Mouse (Mus musculus) heart, postnatal 0 days (tissue): ENCODE measurements around the gene Pex14. TPM values are rescaled to one million over a fixed set of nuclear protein-coding genes. Genes with fewer than 3 reads are reported as not detected.

Source experiments
- ATAC-seq: fragments of 200-750 bp; cut with Nextera tagmentation; 2 replicates; pipeline ENCODE4 v1.8.0; 2017; ENCODE audit warnings: low read depth, moderate number of reproducible peaks, moderate library complexity; ENCODE audit not compliant: insufficient read depth
- DNase-seq: peaks from one replicate; pipeline ENCODE4 v3.0.0-alpha.2; 2016; ENCODE audit warnings: low spot score
- H3K27ac ChIP-seq: fragments of 300-500 bp; sonication (generic); 2 replicates; pipeline ENCODE4 v1.5.1; 2014; ENCODE audit warnings: low read depth, mild to moderate bottlenecking
- H3K27me3 ChIP-seq: fragments of 300-500 bp; sonication (generic); 2 replicates; pipeline ENCODE4 v1.6.1; 2014; ENCODE audit warnings: low read length, mixed read lengths; ENCODE audit not compliant: control insufficient read depth, insufficient read depth
- H3K36me3 ChIP-seq: fragments of 300-500 bp; sonication (generic); replicated peaks from 2 replicates; pipeline ENCODE4 v1.6.1; 2014; ENCODE audit warnings: low read length, mixed read lengths; ENCODE audit not compliant: control insufficient read depth, insufficient read depth
- H3K4me1 ChIP-seq: fragments of 300-500 bp; sonication (generic); 2 replicates; pipeline ENCODE4 v1.6.1; 2014; ENCODE audit warnings: antibody characterized with exemption; ENCODE audit not compliant: control insufficient read depth, insufficient read depth
- H3K4me2 ChIP-seq: fragments of 300-500 bp; sonication (generic); 2 replicates; pipeline ENCODE4 v1.6.1; 2014; ENCODE audit warnings: low read depth, mild to moderate bottlenecking, low read length, moderate library complexity
- H3K4me3 ChIP-seq: fragments of 300-500 bp; sonication (generic); 2 replicates; pipeline ENCODE4 v1.5.1; 2014; ENCODE audit warnings: low read depth, low read length
- H3K9ac ChIP-seq: fragments of 300-500 bp; sonication (generic); replicated peaks from 2 replicates; pipeline ENCODE4 v1.6.1; 2014; ENCODE audit warnings: low read depth, low read length, mixed read lengths
- H3K9me3 ChIP-seq: fragments of 300-500 bp; sonication (generic); replicated peaks from 2 replicates; pipeline ENCODE4 v1.6.1; 2016; ENCODE audit warnings: low read length; ENCODE audit not compliant: control insufficient read depth
- CTCF ChIP-seq: IDR thresholded peaks from 2 replicates; pipeline ENCODE4 v1.5.1; 2016; ENCODE audit warnings: antibody characterized with exemption, control low read depth, low read depth
- EP300 ChIP-seq: IDR thresholded peaks from 2 replicates; pipeline ENCODE4 v1.6.1; 2016; ENCODE audit warnings: antibody characterized with exemption, low read depth
- WGBS: fragments of 180-500 bp; shearing (Covaris S2); extraction: QIAGEN DNeasy Blood & Tissue Kit; methylation state at CpG from one replicate; pipeline ENCODE4 v1.1.7; 2014; 5-methylcytosine and 5-hydroxymethylcytosine counted together
- polyA plus RNA-seq: library from polyadenylated mRNA; unstranded; fragments of >200 nt; fragmentation: Nextera tagmentation; extraction: Ambion mirVana; gene quantifications from 2 replicates; pipeline ENCODE4 v1.2.1, GENCODE M21; 2015
- total RNA-seq: library from RNA; depleted of rRNA; stranded (reverse); fragments of >200 nt; gene quantifications from 2 replicates; pipeline ENCODE4 v1.2.3, GENCODE M21; 2014; ENCODE audit warnings: low replicate concordance

Gene Pex14
- total and polyA plus RNA-seq, 2 experiments from 2014 or later: 38.1 to 43.9 TPM

GRCm38 (mm10) chr4:148943099-148943498 is 156.6 kb downstream of the Pex14 start:
- H3K4me1 ChIP-seq: 0 out of 2 replicates have a peak, but pooled peaks cover 12% of the 10 kb centered on the region
- no peak overlapping the region for H3K4me3 ChIP-seq
- no peak overlapping the region for H3K9ac ChIP-seq
- no peak for TF ChIP-seq CTCF
- TF ChIP-seq EP300: no peak
- no peak overlapping the region for H3K27ac ChIP-seq
- WGBS: 46% methylated on average over 5 of the region's 5 CpGs
- no peaks in the 10 kb centered on the region for H3K9me3 ChIP-seq
- H3K4me2 ChIP-seq: no peak overlapping the region
- ATAC-seq: no peak
- H3K36me3 ChIP-seq: peaks cover 65% of the 10 kb centered on the region
- H3K27me3 ChIP-seq: no peaks in the 10 kb centered on the region
- DNase-seq: no peak

- TF ChIP-seq CTCF (no peak), EP300 (no peak)
- Histone ChIP-seq H3K4me3 (no peak overlapping the region), H3K9ac (no peak overlapping the region), H3K27ac (no peak overlapping the region), H3K27me3 (no peaks in the 10 kb centered on the region), H3K36me3 (peaks cover 65% of the 10 kb centered on the region), H3K9me3 (no peaks in the 10 kb centered on the region), H3K4me1 (0 out of 2 replicates have a peak, but pooled peaks cover 17% of the 10 kb centered on the region), H3K4me2 (0 out of 2 replicates have a peak overlapping the region, but pooled peaks have one; percentile 23)
- DNase-seq (no peak), ATAC-seq (no peak)
- WGBS: 67% methylated on average over 11 of the region's 11 CpGs
These were observed 158.4 kb downstream of the Pex14 start for GRCm38 (mm10) chr4:148941321-148941720.

DNA sequence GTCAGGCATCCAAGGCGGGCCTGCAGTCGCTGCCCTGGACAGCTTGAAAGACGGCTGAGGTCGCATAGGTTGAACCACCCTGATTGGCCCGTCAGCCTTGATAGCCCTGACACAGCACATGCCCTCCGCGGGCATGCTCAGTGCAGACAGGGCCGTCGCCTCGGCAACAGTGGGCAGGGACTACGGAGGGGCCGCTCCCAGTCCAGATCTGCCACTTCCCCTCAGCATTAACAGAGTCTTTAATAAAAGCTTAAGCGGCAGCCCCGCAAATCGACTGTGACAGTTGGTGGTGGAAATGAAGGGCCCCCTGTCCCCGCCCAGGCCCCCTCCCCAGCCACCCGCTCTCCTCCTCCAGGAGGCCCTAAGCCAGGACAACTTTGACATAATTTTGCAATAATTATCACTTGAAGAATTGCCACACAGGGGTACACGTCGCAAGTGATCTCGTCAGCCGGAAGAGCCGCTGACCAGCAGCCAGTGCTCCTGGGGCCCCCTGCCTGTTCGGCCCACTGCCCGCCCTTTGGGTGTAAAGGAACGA is 158.9 kb downstream of the Pex14 start:
- Histone ChIP-seq H3K27ac (peak overlapping the region; percentile 23; the same call in 1 of the 2 replicates), H3K4me2 (peak overlapping the region; percentile 23), H3K36me3 (peaks cover 64% of the 10 kb centered on the region), H3K4me1 (0 out of 2 replicates have a peak, but pooled peaks cover 19% of the 10 kb centered on the region), H3K27me3 (no peaks in the 10 kb centered on the region), H3K4me3 (no peak overlapping the region), H3K9ac (peak overlapping the region; percentile 11; the same call in 1 of the 2 replicates), H3K9me3 (no peaks in the 10 kb centered on the region)
- 20% methylated on average over 25 of the region's 25 CpGs for WGBS
- DNase-seq: peak; percentile 81
- TF ChIP-seq CTCF (no peak), EP300 (no peak)
- peak; percentile 87 for ATAC-seq

DNA sequence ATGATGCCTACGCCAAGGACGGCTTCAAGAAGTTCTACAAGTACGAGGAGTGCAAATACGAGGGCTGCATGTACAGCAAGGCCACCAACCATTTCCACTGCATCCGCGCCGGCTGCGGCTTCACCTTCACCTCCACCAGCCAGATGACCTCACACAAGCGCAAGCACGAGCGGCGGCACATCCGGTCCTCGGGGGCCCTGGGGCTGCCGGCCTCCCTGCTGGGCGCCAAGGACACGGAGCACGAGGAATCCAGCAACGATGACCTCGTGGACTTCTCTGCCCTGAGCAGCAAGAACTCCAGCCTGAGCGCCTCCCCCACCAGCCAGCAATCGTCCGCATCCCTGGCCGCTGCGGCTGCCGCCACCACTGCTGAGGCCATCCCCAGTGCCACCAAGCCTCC is 161.1 kb downstream of the Pex14 start:
- H3K4me2 ChIP-seq: no peak overlapping the region
- H3K36me3 ChIP-seq: peaks cover 69% of the 10 kb centered on the region
- H3K9me3 ChIP-seq: no peaks in the 10 kb centered on the region
- ATAC-seq (no peak), DNase-seq (no peak)
- H3K4me3 ChIP-seq: no peak overlapping the region
- H3K27ac ChIP-seq: no peak overlapping the region
- 76% methylated on average over 26 of the region's 26 CpGs for WGBS
- no peak overlapping the region for H3K9ac ChIP-seq
- no peaks in the 10 kb centered on the region for H3K27me3 ChIP-seq
- TF ChIP-seq CTCF (no peak), EP300 (no peak)
- peaks cover 29% of the 10 kb centered on the region; the same call in 1 of the 2 replicates for H3K4me1 ChIP-seq

DNA sequence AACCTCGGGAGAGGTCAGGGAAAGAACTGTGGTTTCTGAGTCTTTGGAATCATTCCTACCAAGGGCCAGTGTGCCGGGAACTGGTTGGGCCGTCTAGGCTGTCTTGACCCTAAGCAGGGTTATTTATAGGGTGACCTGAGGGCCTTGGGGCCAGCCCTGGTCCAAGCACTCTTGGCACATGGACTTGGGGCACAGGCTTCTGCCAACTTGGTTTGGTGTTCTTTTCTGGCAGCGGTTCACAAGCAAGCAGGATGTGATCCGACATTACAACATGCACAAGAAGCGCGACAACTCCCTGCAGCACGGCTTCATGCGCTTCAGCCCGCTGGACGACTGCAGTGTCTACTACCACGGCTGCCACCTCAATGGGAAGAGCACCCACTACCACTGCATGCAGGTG is 162.9 kb downstream of the Pex14 start:
- 74% methylated on average over 12 of the region's 12 CpGs for WGBS

GRCm38 (mm10) chr4:148936111-148936510 is 163.6 kb downstream of the Pex14 start:
- no peaks in the 10 kb centered on the region for H3K9me3 ChIP-seq
- TF ChIP-seq EP300 (no peak), CTCF (no peak)
- H3K4me2 ChIP-seq: no peak overlapping the region
- H3K4me1 ChIP-seq: peaks cover 33% of the 10 kb centered on the region; the same call in 1 of the 2 replicates
- ATAC-seq (no peak), DNase-seq (no peak)
- 84% methylated on average over 12 of the region's 12 CpGs for WGBS
- no peaks in the 10 kb centered on the region for H3K27me3 ChIP-seq
- no peak overlapping the region for H3K27ac ChIP-seq
- H3K4me3 ChIP-seq: no peak overlapping the region
- H3K36me3 ChIP-seq: peaks cover 72% of the 10 kb centered on the region
- no peak overlapping the region for H3K9ac ChIP-seq

More for the DNA sequence above, 162.9 kb downstream of the Pex14 start:
- TF ChIP-seq CTCF: no peak
- no peak for TF ChIP-seq EP300
- no peak overlapping the region for H3K9ac ChIP-seq
- no peak for ATAC-seq
- H3K36me3 ChIP-seq: peaks cover 72% of the 10 kb centered on the region
- H3K4me1 ChIP-seq: peaks cover 29% of the 10 kb centered on the region; the same call in 1 of the 2 replicates
- no peaks in the 10 kb centered on the region for H3K27me3 ChIP-seq
- no peaks in the 10 kb centered on the region for H3K9me3 ChIP-seq
- H3K4me3 ChIP-seq: no peak overlapping the region
- no peak for DNase-seq
- H3K27ac ChIP-seq: no peak overlapping the region
- no peak overlapping the region for H3K4me2 ChIP-seq
